Mouse (Mus musculus): ENCODE results near the gene Ndufa6. TPM values are rescaled to one million over a fixed set of nuclear protein-coding genes. Genes with fewer than 3 reads are reported as not detected.
"Not testable (repeated sequence)": the region's sequence is repeated elsewhere in the genome, so short reads cannot be mapped to it uniquely, and the experiment has no call there.

Ndufa6 gene
- polyA plus RNA-seq, 1 experiment from 2014 or later, result 290 TPM

GRCm38 (mm10) chr15:82374437-82374836 is 20.3 kb upstream of the Ndufa6 start:
- Histone ChIP-seq H3K36me3 (ENCODE audit: control insufficient read depth, insufficient read depth, low read length) (no peaks in the 10 kb centered on the region), H3K4me1 (ENCODE audit: control insufficient read depth, insufficient read depth, low read length) (peaks cover under 1% of the 10 kb centered on the region; the same call in 1 of the 2 replicates), H3K9ac (ENCODE audit: low read length) (no peak overlapping the region), H3K9me3 (ENCODE audit: control insufficient read depth, low read length) (no peaks in the 10 kb centered on the region), H3K4me2 (no peak overlapping the region), H3K27ac (ENCODE audit: low read depth, low read length) (no peak overlapping the region), H3K27me3 (ENCODE audit: control insufficient read depth, insufficient read depth, low read length) (no peaks in the 10 kb centered on the region), H3K4me3 (ENCODE audit: low read depth, low read length) (no peak overlapping the region)
- WGBS, result 76% methylated on average over 5 of the region's 5 CpGs
- DNase-seq (ENCODE audit: low spot score, missing footprints) (peak; percentile 67), ATAC-seq (ENCODE audit: low FRiP score) (no peak)

GRCm38 (mm10) chr15:82372991-82373390 is 18.9 kb upstream of the Ndufa6 start:
- H3K4me3 ChIP-seq (ENCODE audit: low read depth, low read length), result no peak overlapping the region
- ATAC-seq (ENCODE audit: low FRiP score) (no peak), DNase-seq (ENCODE audit: low spot score, missing footprints) (peak; percentile 53)
- no peaks in the 10 kb centered on the region for H3K27me3 ChIP-seq (ENCODE audit: control insufficient read depth, insufficient read depth, low read length)
- no peaks in the 10 kb centered on the region for H3K36me3 ChIP-seq (ENCODE audit: control insufficient read depth, insufficient read depth, low read length)
- H3K27ac ChIP-seq (ENCODE audit: low read depth, low read length), result no peak overlapping the region
- 96% methylated on average over 5 of the region's 5 CpGs for WGBS
- no peaks in the 10 kb centered on the region for H3K9me3 ChIP-seq (ENCODE audit: control insufficient read depth, low read length)
- no peak overlapping the region for H3K4me2 ChIP-seq
- H3K4me1 ChIP-seq (ENCODE audit: control insufficient read depth, insufficient read depth, low read length), result no peaks in the 10 kb centered on the region
- H3K9ac ChIP-seq (ENCODE audit: low read length), result no peak overlapping the region

- Histone ChIP-seq H3K4me2 (no peak overlapping the region), H3K4me1 (ENCODE audit: control insufficient read depth, insufficient read depth, low read length) (no peaks in the 10 kb centered on the region), H3K27me3 (ENCODE audit: control insufficient read depth, insufficient read depth, low read length) (no peaks in the 10 kb centered on the region), H3K27ac (ENCODE audit: low read depth, low read length) (no peak overlapping the region), H3K9me3 (ENCODE audit: control insufficient read depth, low read length) (no peaks in the 10 kb centered on the region), H3K9ac (ENCODE audit: low read length) (no peak overlapping the region), H3K4me3 (ENCODE audit: low read depth, low read length) (no peak overlapping the region), H3K36me3 (ENCODE audit: control insufficient read depth, insufficient read depth, low read length) (no peaks in the 10 kb centered on the region)
- WGBS, result 89% methylated on average over 6 of the region's 6 CpGs
- no peak for ATAC-seq (ENCODE audit: low FRiP score)
- peak; percentile 17 for DNase-seq (ENCODE audit: low spot score, missing footprints)
These were observed 18.3 kb upstream of the Ndufa6 start for GRCm38 (mm10) chr15:82372446-82372845.

GRCm38 (mm10) chr15:82368851-82369250 is 14.7 kb upstream of the Ndufa6 start:
- ATAC-seq (ENCODE audit: low FRiP score) (no peak), DNase-seq (ENCODE audit: low spot score, missing footprints) (peak; percentile 23)
- no peaks in the 10 kb centered on the region for H3K9me3 ChIP-seq (ENCODE audit: control insufficient read depth, low read length)
- H3K27me3 ChIP-seq (ENCODE audit: control insufficient read depth, insufficient read depth, low read length), result no peaks in the 10 kb centered on the region
- H3K27ac ChIP-seq (ENCODE audit: low read depth, low read length), result no peak overlapping the region
- no peak overlapping the region for H3K4me2 ChIP-seq
- H3K36me3 ChIP-seq (ENCODE audit: control insufficient read depth, insufficient read depth, low read length), result no peaks in the 10 kb centered on the region
- no peak overlapping the region for H3K4me3 ChIP-seq (ENCODE audit: low read depth, low read length)
- no peaks in the 10 kb centered on the region for H3K4me1 ChIP-seq (ENCODE audit: control insufficient read depth, insufficient read depth, low read length)
- H3K9ac ChIP-seq (ENCODE audit: low read length), result no peak overlapping the region
- WGBS, result 73% methylated on average over 1 of the region's 1 CpGs

DNA sequence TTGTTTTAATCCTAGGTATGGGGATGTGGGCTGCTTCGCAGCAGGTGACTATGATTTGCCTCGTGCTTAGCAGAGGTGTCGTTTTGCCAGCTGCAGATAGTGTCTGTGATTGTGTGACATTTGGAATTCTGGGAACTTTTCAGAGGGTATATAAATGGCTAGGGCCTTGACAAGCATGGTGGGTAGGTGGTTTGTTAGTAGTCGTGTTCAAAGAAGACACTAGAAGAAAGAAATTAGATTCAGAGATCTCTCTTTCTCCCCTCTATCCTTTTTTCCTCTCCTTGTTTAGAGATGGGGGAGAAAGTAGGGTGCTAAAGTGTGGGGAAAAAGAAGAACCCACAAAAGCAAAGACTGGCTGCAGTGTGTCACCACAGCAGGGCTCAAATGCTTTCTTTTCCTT is 14.0 kb upstream of the Ndufa6 start:
- H3K27me3 ChIP-seq (ENCODE audit: control insufficient read depth, insufficient read depth, low read length), result no peaks in the 10 kb centered on the region
- ATAC-seq (ENCODE audit: low FRiP score) (no peak), DNase-seq (ENCODE audit: low spot score, missing footprints) (peak; percentile 56)
- no peaks in the 10 kb centered on the region for H3K9me3 ChIP-seq (ENCODE audit: control insufficient read depth, low read length)
- no peak overlapping the region for H3K4me3 ChIP-seq (ENCODE audit: low read depth, low read length)
- no peaks in the 10 kb centered on the region for H3K4me1 ChIP-seq (ENCODE audit: control insufficient read depth, insufficient read depth, low read length)
- 90% methylated on average over 4 of the region's 4 CpGs for WGBS
- no peak overlapping the region for H3K9ac ChIP-seq (ENCODE audit: low read length)
- no peak overlapping the region for H3K27ac ChIP-seq (ENCODE audit: low read depth, low read length)
- no peaks in the 10 kb centered on the region for H3K36me3 ChIP-seq (ENCODE audit: control insufficient read depth, insufficient read depth, low read length)
- H3K4me2 ChIP-seq, result no peak overlapping the region

DNA sequence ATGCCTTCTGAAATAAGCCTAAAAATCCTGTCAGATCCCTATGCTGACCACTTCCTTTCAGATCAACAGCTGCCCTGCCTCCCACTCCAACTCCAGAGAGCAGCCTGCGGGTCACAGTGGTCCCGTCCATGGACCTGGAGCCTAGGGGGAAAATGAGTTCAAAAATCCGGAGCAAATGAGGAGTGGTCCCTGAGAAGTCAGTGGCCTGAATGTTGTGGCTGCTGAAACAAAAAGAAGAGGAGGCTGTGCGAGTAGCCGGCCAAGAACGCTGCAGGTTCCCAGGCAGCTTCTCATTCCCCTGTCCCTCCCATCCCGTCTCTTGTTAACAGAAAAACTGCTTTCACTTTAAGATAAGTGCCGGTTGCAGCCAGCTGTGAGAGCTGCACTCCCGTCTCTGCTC is 10.4 kb upstream of the Ndufa6 start:
- not testable (repeated sequence) for H3K4me1 ChIP-seq (ENCODE audit: control insufficient read depth, insufficient read depth, low read length); H3K9me3 ChIP-seq (ENCODE audit: control insufficient read depth, low read length); ATAC-seq (ENCODE audit: low FRiP score); H3K27ac ChIP-seq (ENCODE audit: low read depth, low read length); H3K9ac ChIP-seq (ENCODE audit: low read length); H3K36me3 ChIP-seq (ENCODE audit: control insufficient read depth, insufficient read depth, low read length); H3K4me2 ChIP-seq; H3K4me3 ChIP-seq (ENCODE audit: low read depth, low read length); H3K27me3 ChIP-seq (ENCODE audit: control insufficient read depth, insufficient read depth, low read length); DNase-seq (ENCODE audit: low spot score, missing footprints)
- 10% methylated on average over 6 of the region's 9 CpGs for WGBS

DNA sequence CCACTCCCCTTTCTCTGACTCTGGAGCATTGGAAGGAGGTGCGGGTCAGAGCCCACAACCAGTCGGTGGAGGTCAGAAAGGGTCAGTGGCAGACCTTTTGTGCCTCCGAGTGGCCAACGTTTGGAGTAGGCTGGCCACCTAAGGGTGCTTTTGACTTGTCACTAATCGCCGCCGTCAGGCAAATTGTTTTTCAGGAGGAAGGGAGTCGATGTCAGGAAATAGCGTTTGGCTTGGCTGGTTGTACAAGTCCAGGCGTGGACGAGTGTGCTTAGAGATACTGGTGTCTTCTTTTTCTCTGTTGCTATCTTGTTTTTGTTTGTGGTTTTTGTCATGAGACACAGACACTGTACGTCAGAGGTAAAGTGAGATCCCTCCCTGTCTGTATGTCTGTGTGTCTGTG is 9.7 kb upstream of the Ndufa6 start:
- H3K9ac ChIP-seq (ENCODE audit: low read length); H3K4me2 ChIP-seq; DNase-seq (ENCODE audit: low spot score, missing footprints); H3K27me3 ChIP-seq (ENCODE audit: control insufficient read depth, insufficient read depth, low read length); ATAC-seq (ENCODE audit: low FRiP score); H3K27ac ChIP-seq (ENCODE audit: low read depth, low read length); H3K4me1 ChIP-seq (ENCODE audit: control insufficient read depth, insufficient read depth, low read length); H3K36me3 ChIP-seq (ENCODE audit: control insufficient read depth, insufficient read depth, low read length); H3K9me3 ChIP-seq (ENCODE audit: control insufficient read depth, low read length); H3K4me3 ChIP-seq (ENCODE audit: low read depth, low read length): not testable (repeated sequence)
- whole genome bisulfite sequencing, result 82% methylated on average over 7 of the region's 12 CpGs

- WGBS, result 91% methylated on average over 4 of the region's 4 CpGs
- H3K36me3 ChIP-seq (ENCODE audit: control insufficient read depth, insufficient read depth, low read length), result no peaks in the 10 kb centered on the region
- no peaks in the 10 kb centered on the region for H3K4me1 ChIP-seq (ENCODE audit: control insufficient read depth, insufficient read depth, low read length)
- no peak overlapping the region for H3K9ac ChIP-seq (ENCODE audit: low read length)
- H3K9me3 ChIP-seq (ENCODE audit: control insufficient read depth, low read length), result no peaks in the 10 kb centered on the region
- DNase-seq (ENCODE audit: low spot score, missing footprints) (no peak), ATAC-seq (ENCODE audit: low FRiP score) (no peak)
- H3K4me2 ChIP-seq, result no peak overlapping the region
- no peak overlapping the region for H3K4me3 ChIP-seq (ENCODE audit: low read depth, low read length)
- no peak overlapping the region for H3K27ac ChIP-seq (ENCODE audit: low read depth, low read length)
- H3K27me3 ChIP-seq (ENCODE audit: control insufficient read depth, insufficient read depth, low read length), result no peaks in the 10 kb centered on the region
These were observed 8.1 kb upstream of the Ndufa6 start for GRCm38 (mm10) chr15:82362234-82362633.

GRCm38 (mm10) chr15:82361459-82362018 is 7.4 kb upstream of the Ndufa6 start:
- 78% methylated on average over 11 of the region's 11 CpGs for WGBS
- Histone ChIP-seq H3K4me1 (ENCODE audit: control insufficient read depth, insufficient read depth, low read length) (no peaks in the 10 kb centered on the region), H3K4me3 (ENCODE audit: low read depth, low read length) (no peak overlapping the region), H3K4me2 (no peak overlapping the region), H3K27ac (ENCODE audit: low read depth, low read length) (no peak overlapping the region), H3K27me3 (ENCODE audit: control insufficient read depth, insufficient read depth, low read length) (no peaks in the 10 kb centered on the region), H3K9me3 (ENCODE audit: control insufficient read depth, low read length) (no peaks in the 10 kb centered on the region), H3K9ac (ENCODE audit: low read length) (no peak overlapping the region), H3K36me3 (ENCODE audit: control insufficient read depth, insufficient read depth, low read length) (no peaks in the 10 kb centered on the region)
- ATAC-seq (ENCODE audit: low FRiP score) (no peak), DNase-seq (ENCODE audit: low spot score, missing footprints) (peak; percentile 75)

All from midbrain, embryonic 11.5 days (tissue).